Mouse (Mus musculus): Measurements from ENCODE around the gene Wipf1.

DNA sequence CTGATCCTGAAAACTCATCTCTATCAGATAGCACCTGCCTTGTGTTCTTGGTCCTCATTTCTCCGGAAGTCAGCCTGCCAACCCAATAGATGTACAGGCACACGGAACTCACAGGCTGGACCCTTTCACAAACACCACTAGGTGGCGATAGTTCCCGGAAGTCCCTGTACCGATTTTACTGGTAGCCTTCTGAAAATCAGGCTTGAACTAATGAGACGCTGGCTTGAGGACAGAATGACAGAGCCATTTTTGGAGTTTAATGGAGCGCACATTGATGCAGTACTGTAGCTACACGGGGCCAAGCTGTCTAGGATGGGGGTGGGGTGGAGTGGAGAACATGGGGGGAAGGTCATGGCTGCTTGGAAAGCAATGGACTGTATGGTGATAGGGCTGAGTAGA, 32.1 kb upstream of the Wipf1 start:
- TF ChIP-seq CTCF (IDR thresholded peaks at IDR 0.05; ENCODE audit: control insufficient read depth, insufficient read depth, insufficient read length) (no peak), USF1 (IDR thresholded peaks at IDR 0.05; ENCODE audit: low read depth) (no peak), MAX (IDR thresholded peaks at IDR 0.05) (no peak), MYOG (IDR thresholded peaks at IDR 0.05; ENCODE audit: control insufficient read depth, extremely low read depth, insufficient read length) (no peak), CEBPB (IDR thresholded peaks at IDR 0.05; ENCODE audit: low read depth) (no peak), MYOD1 (IDR thresholded peaks at IDR 0.05; ENCODE audit: control insufficient read depth, insufficient read length, low read depth) (no peak), FOSL1 (IDR thresholded peaks at IDR 0.05; ENCODE audit: insufficient read depth, low read length, poor library complexity, severe bottlenecking) (no peak)

Data from C2C12 (cell line).